Mouse (Mus musculus) CH12.LX (cell line): ENCODE results near the gene Inpp5b.

ENCODE experiments used
- ELF1 ChIP-seq: IDR thresholded peaks from 2 replicates; pipeline ENCODE4 v1.6.1; 2014; ENCODE audit warnings: low read depth, mild to moderate bottlenecking, inconsistent platforms, low read length, improper control_type of control experiment
- EP300 ChIP-seq: IDR thresholded peaks from 2 replicates; pipeline ENCODE4 v1.6.1; 2011; ENCODE audit warnings: low read length, improper control_type of control experiment
- KAT2A ChIP-seq: IDR thresholded peaks from 2 replicates; pipeline ENCODE4 v1.6.1; 2012; ENCODE audit warnings: low read length, improper control_type of control experiment, inconsistent platforms; ENCODE audit not compliant: insufficient replicate concordance

DNA sequence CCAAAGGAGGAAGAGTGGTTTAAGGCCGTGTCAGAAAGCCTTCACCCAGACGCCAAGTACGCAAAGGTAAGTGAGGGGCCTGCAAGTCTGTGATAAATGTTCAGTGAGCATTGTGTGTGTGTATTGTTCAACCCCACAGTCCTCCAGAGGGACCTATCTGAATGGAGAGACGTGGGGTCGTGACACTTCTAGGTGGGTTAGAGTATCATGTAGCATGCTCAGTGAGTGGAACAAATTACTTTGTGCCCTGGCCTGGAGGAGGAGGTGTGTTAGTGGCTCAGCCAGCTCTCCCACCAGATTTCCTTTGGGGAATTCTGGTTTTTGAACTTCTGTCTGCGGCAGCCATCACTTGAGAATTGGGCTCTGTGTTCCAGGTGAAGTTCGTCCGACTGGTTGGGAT, 42.3 kb downstream of the Inpp5b start:
- no peak for TF ChIP-seq ELF1
- TF ChIP-seq EP300 = no peak
- TF ChIP-seq KAT2A = no peak
